Mouse (Mus musculus) C2C12 (cell line): ENCODE measurements around the gene B3galt4. TPM values are rescaled to one million over a fixed set of nuclear protein-coding genes. Genes with fewer than 3 reads are reported as not detected.

Experiments
- H3K27me3 ChIP-seq: one replicate; pipeline ENCODE4 v1.6.1; 2011; ENCODE audit not compliant: control insufficient read depth, insufficient read depth, insufficient read length
- H3K36me3 ChIP-seq: one replicate; pipeline ENCODE4 v1.6.1; 2011; ENCODE audit not compliant: control insufficient read depth, insufficient read depth
- H3K4me3 ChIP-seq: one replicate; pipeline ENCODE4 v1.5.1; 2011; ENCODE audit warnings: mild to moderate bottlenecking, control low read depth; ENCODE audit not compliant: poor library complexity, insufficient read depth, severe bottlenecking
- H3K79me2 ChIP-seq: one replicate; pipeline ENCODE4 v1.6.1; 2011; ENCODE audit not compliant: control insufficient read depth, insufficient read depth
- H3K79me3 ChIP-seq: one replicate; pipeline ENCODE4 v1.6.1; 2011; ENCODE audit warnings: low read depth, control low read depth
- H3ac ChIP-seq: one replicate; pipeline ENCODE3; 2011; ENCODE audit warnings: low read depth; ENCODE audit not compliant: control insufficient read depth, insufficient read length
- CEBPB ChIP-seq: IDR thresholded peaks from one replicate; pipeline ENCODE4 v1.6.1; 2011; ENCODE audit warnings: low read depth, mild to moderate bottlenecking, control low read depth, moderate library complexity
- CTCF ChIP-seq: IDR thresholded peaks from one replicate; pipeline ENCODE4 v1.5.1; 2011; ENCODE audit not compliant: control insufficient read depth, insufficient read depth, insufficient read length
- FOSL1 ChIP-seq: IDR thresholded peaks from one replicate; pipeline ENCODE4 v1.8.0; 2011; ENCODE audit warnings: mild to moderate bottlenecking, low read length; ENCODE audit not compliant: poor library complexity, insufficient read depth, severe bottlenecking
- MAX ChIP-seq: IDR thresholded peaks from one replicate; pipeline ENCODE4 v1.6.1; 2011; ENCODE audit warnings: mild to moderate bottlenecking, control low read depth
- MYOD1 ChIP-seq: IDR thresholded peaks from one replicate; pipeline ENCODE4 v1.6.1; 2011; ENCODE audit warnings: low read depth; ENCODE audit not compliant: control insufficient read depth, insufficient read length
- MYOG ChIP-seq: IDR thresholded peaks from one replicate; pipeline ENCODE4 v1.6.1; 2011; ENCODE audit not compliant: control insufficient read depth, insufficient read length; ENCODE audit errors: extremely low read depth
- USF1 ChIP-seq: IDR thresholded peaks from one replicate; pipeline ENCODE4 v1.6.1; 2011; ENCODE audit warnings: low read depth, mild to moderate bottlenecking, control low read depth, moderate library complexity
- polyA plus RNA-seq: library from polyadenylated mRNA; unstranded; fragments of >200 nt; fragmentation: generic; extraction: Trizol; gene quantifications from one replicate; pipeline ENCODE4 v1.2.1, GENCODE M21; 2012; ENCODE audit warnings: missing spikeins

The B3galt4 gene
- polyA plus RNA-seq, 1 experiment, result 1.5 TPM

- H3K4me3 ChIP-seq, result no peak overlapping the region
- H3K27me3 ChIP-seq, result no peaks in the 10 kb centered on the region
- H3ac ChIP-seq, result no peak overlapping the region
- peaks cover 48% of the 10 kb centered on the region for H3K79me2 ChIP-seq
- peaks cover 2% of the 10 kb centered on the region for H3K79me3 ChIP-seq
- H3K36me3 ChIP-seq, result peaks cover 34% of the 10 kb centered on the region
- no peak for TF ChIP-seq CEBPB
- no peak for TF ChIP-seq MAX
- no peak for TF ChIP-seq CTCF
- no peak for TF ChIP-seq FOSL1
- no peak for TF ChIP-seq MYOD1
These were observed 33.5 kb downstream of the B3galt4 start for GRCm38 (mm10) chr17:33917656-33918292.

DNA sequence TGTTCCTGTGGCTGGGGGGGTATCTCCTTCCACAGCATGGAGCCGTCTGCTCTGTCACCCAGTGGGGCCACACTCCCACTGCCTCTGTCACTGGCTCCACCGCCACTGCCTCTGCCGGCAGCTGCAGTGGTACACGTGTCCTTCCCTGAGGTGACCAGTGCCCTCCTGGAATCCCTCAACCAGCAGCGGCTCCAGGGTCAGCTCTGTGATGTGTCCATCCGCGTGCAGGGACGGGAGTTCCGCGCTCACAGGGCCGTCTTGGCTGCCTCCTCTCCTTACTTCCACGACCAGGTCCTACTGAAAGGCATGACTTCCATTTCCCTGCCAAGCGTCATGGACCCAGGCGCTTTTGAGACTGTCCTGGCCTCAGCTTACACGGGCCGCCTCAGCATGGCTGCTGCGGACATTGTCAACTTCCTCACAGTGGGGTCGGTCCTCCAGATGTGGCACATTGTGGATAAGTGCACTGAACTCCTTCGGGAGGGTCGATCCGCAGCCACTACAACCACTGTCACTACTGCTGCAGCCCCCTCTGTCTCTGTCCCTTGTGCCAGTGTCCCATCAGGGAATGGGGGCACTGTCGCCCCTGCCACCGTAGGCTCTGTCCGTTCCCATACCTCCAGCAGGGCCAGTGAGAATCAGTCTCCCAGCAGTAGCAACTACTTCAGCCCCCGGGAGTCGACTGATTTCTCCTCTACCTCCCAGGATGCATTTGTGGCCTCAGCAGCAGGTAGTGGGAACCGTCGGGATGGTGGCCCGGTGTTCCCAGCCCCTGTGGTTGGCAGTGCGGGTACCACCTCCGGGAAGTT, 34.2 kb downstream of the B3galt4 start:
- Histone ChIP-seq H3K4me3 (peak overlapping the region; percentile 46), H3K27me3 (no peaks in the 10 kb centered on the region), H3ac (peak overlapping the region; percentile 50), H3K36me3 (peaks cover 37% of the 10 kb centered on the region), H3K79me3 (peaks cover 2% of the 10 kb centered on the region), H3K79me2 (peaks cover 49% of the 10 kb centered on the region)
- no peak for TF ChIP-seq FOSL1
- no peak for TF ChIP-seq MYOD1
- TF ChIP-seq CEBPB, result no peak
- TF ChIP-seq MAX, result no peak
- no peak for TF ChIP-seq USF1
- no peak for TF ChIP-seq MYOG
- TF ChIP-seq CTCF, result no peak

- Histone ChIP-seq H3ac (no peak overlapping the region), H3K36me3 (peaks cover 43% of the 10 kb centered on the region), H3K79me2 (peaks cover 49% of the 10 kb centered on the region), H3K27me3 (no peaks in the 10 kb centered on the region), H3K79me3 (peaks cover 4% of the 10 kb centered on the region), H3K4me3 (peak overlapping the region; percentile 46)
- no peak for TF ChIP-seq MAX
- TF ChIP-seq FOSL1, result no peak
- TF ChIP-seq USF1, result no peak
- TF ChIP-seq CEBPB, result no peak
- TF ChIP-seq CTCF, result no peak
- no peak for TF ChIP-seq MYOG
- no peak for TF ChIP-seq MYOD1
These were observed 35.0 kb downstream of the B3galt4 start for GRCm38 (mm10) chr17:33916294-33916693.

- H3K36me3 ChIP-seq, result peaks cover 47% of the 10 kb centered on the region
- H3K79me3 ChIP-seq, result peaks cover 4% of the 10 kb centered on the region
- H3K4me3 ChIP-seq, result peak within 1 kb of the TSS; percentile 46
- TF ChIP-seq USF1, result no peak
- no peak for TF ChIP-seq MYOG
- no peak for TF ChIP-seq MAX
- no peak for TF ChIP-seq FOSL1
- no peak for TF ChIP-seq CEBPB
- no peak for TF ChIP-seq MYOD1
- no peak for TF ChIP-seq CTCF
- peaks cover 49% of the 10 kb centered on the region for H3K79me2 ChIP-seq
- H3K27me3 ChIP-seq, result no peaks in the 10 kb centered on the region
- peak within 1 kb of the TSS; percentile 50 for H3ac ChIP-seq
These were observed 35.5 kb downstream of the B3galt4 start, which contains the start of the genes Tapbp and Zbtb22 for GRCm38 (mm10) chr17:33915671-33916250. Gene Tapbp (plus strand): TSS chr17:33915899. Gene Zbtb22 (plus strand): TSS chr17:33915904.

DNA sequence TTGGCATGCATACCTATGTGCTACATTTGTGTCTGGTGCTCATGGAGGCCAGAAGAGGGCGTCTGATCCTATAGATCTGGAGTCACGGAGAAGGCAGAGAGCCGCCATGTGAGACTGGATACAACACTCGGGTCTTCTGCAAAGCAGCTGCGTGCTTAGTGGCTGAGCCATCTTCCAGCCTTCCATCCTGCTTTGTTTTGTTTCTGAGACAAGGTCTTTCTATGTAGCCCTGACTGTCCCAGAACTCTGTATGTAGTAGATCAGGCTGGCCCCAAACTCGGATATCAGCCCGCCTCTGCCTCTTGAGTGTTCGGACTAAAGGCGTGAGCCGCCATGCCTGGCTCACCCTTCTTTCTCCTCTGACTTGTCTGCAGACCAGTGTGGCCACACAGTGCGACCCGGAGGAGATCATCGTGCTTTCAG, 36.3 kb downstream of the B3galt4 start:
- Histone ChIP-seq H3K4me3 (no peak overlapping the region), H3K79me3 (peaks cover 4% of the 10 kb centered on the region), H3K79me2 (peaks cover 55% of the 10 kb centered on the region), H3K27me3 (no peaks in the 10 kb centered on the region), H3ac (peak overlapping the region; percentile 20), H3K36me3 (peaks cover 47% of the 10 kb centered on the region)
- TF ChIP-seq CEBPB (no peak), FOSL1 (no peak), MYOG (no peak), MYOD1 (no peak), CTCF (no peak), USF1 (no peak), MAX (no peak)
